Mouse (Mus musculus) layer of hippocampus, postnatal 14 days (tissue): ENCODE data around the gene Umod. TPM values are rescaled to one million over a fixed set of nuclear protein-coding genes. Genes with fewer than 3 reads are reported as not detected.

ENCODE experiments used
- DNase-seq, 2 experiments: peaks; one replicate each; pipeline ENCODE4 v3.0.0; 2021 to 2022; ENCODE audit warnings: low spot score in 2 of 2, mixed read lengths in 1 of 2
- total RNA-seq, 2 experiments: library from RNA; stranded (reverse); gene quantifications; 2 replicates each; pipeline ENCODE4 v1.2.3; 2021

The Umod gene
- total RNA-seq, 2 experiments from 2014 or later, result not detected

GRCm38 (mm10) chr7:119443849-119444248, 35.2 kb downstream of the Umod start:
- peak in 1 of 2 experiments; percentile 17 for DNase-seq

- DNase-seq, result no peak
Observed at GRCm38 (mm10) chr7:119441938-119442337, 37.1 kb downstream of the Umod start.

GRCm38 (mm10) chr7:119427180-119427616, 51.9 kb downstream of the Umod start:
- peak; percentile 79 to 94 for DNase-seq

- DNase-seq, result peak in 1 of 2 experiments; percentile 22
Observed at GRCm38 (mm10) chr7:119420730-119421129, 58.4 kb downstream of the Umod start.

DNA sequence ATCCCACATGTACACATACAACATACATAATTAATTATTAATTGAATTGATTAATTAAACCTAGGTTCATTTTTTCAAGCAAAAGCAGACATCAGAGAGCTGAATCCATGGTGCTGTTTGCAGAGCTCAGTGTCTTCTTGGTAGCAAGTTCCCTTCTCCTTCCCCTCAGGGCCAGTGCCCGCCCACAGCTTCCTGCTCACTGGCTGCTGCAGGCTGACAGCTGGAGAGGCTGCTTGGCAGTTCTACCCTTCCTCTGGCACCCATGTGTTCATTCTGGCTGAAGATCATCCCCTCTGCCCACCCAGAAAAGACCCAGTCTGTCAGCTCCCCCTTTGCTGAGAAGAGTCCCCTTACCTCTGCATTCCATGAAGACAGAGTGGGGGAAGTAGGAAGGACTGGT, 60.6 kb downstream of the Umod start:
- no peak for DNase-seq

Other genes with a start within 250 kb of the Umod start
- gene Gp2, start 20.0 kb downstream of the Umod start, total RNA-seq, result under 1 TPM; 0.21 to 0.24 TPM
- gene Acsm5, start 40.2 kb upstream of the Umod start, total RNA-seq, result under 1 TPM; 0.12 to 0.36 TPM
- not detected for gene Pdilt, start 44.2 kb upstream of the Umod start, total RNA-seq
- gene Acsm2, start 75.1 kb upstream of the Umod start, total RNA-seq, result not detected
- not detected for gene Acsm1, start 127.7 kb upstream of the Umod start, total RNA-seq
- gene Acsm4, start 210.7 kb upstream of the Umod start, total RNA-seq, result not detected
- gene Thumpd1, start 241.5 kb upstream of the Umod start, total RNA-seq, result 10 to 100 TPM; 38.3 to 38.8 TPM